Mouse (Mus musculus) myocyte (in vitro differentiated cells): ENCODE results near the gene Atp6v0d1.
A peak's percentile ranks its signal among the peaks of the same experiment; 100 is the strongest.

ENCODE experiments used
- CEBPB ChIP-seq: IDR thresholded peaks from 2 replicates; pipeline ENCODE4 v1.6.1; 2011; ENCODE audit warnings: mild to moderate bottlenecking, moderate library complexity; ENCODE audit not compliant: poor library complexity, insufficient read depth, severe bottlenecking
- E2F4 ChIP-seq: IDR thresholded peaks from one replicate; pipeline ENCODE4 v1.6.1; 2011; ENCODE audit warnings: mild to moderate bottlenecking, control low read depth, moderate library complexity; ENCODE audit not compliant: insufficient read depth
- MAX ChIP-seq: IDR thresholded peaks from one replicate; pipeline ENCODE4 v1.6.1; 2011; ENCODE audit warnings: low read depth, mild to moderate bottlenecking, control low read depth
- POLR2A ChIP-seq: IDR thresholded peaks from one replicate; pipeline ENCODE4 v1.6.1; 2011; ENCODE audit warnings: low read depth, mild to moderate bottlenecking, control low read depth, moderate library complexity; ENCODE audit not compliant: insufficient read length
- POLR2AphosphoS2 ChIP-seq: IDR thresholded peaks from one replicate; pipeline ENCODE4 v1.6.1; 2011; ENCODE audit warnings: low read depth, control low read depth; ENCODE audit not compliant: insufficient read length
- REST ChIP-seq: IDR thresholded peaks from one replicate; pipeline ENCODE4 v1.6.1; 2011; ENCODE audit warnings: mild to moderate bottlenecking, control low read depth, moderate library complexity; ENCODE audit not compliant: insufficient read depth, insufficient read length
- TCF12 ChIP-seq: IDR thresholded peaks from one replicate; pipeline ENCODE4 v1.6.1; 2011; ENCODE audit warnings: mild to moderate bottlenecking, control low read depth; ENCODE audit not compliant: poor library complexity, insufficient read depth, severe bottlenecking
- TCF3 ChIP-seq: IDR thresholded peaks from one replicate; pipeline ENCODE4 v1.6.1; 2011; ENCODE audit warnings: low read depth, control low read depth; ENCODE audit not compliant: insufficient read length
- USF1 ChIP-seq: IDR thresholded peaks from one replicate; pipeline ENCODE4 v1.6.1; 2011; ENCODE audit warnings: low read depth, mild to moderate bottlenecking, control low read depth, moderate library complexity

DNA sequence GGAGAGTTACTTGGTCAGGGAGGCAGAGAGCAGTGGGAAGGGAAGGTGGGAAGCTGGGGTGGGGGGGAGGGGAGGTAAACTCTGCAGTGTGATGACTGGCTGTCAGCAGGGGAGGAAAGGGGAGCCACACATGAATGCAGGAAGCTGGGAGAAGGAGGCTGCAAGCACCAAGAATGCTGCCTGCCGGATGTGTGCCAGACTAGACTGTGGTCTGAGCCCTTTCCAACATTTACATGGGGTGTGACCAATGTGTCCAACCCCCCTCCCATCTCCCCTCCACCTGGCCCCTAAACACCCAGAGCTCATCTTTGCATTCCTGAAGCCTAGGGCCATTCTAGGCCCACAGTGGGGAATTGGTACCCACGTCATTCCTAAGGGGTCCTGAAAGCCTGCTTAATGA, 84.8 kb downstream of the Atp6v0d1 start:
- TF ChIP-seq MAX: no peak
- TF ChIP-seq TCF12: no peak
- TF ChIP-seq REST: no peak
- peak; percentile 7 for TF ChIP-seq POLR2A
- TF ChIP-seq TCF3: no peak
- no peak for TF ChIP-seq POLR2AphosphoS2
- no peak for TF ChIP-seq CEBPB
- TF ChIP-seq USF1: no peak
- no peak for TF ChIP-seq E2F4
